Mouse (Mus musculus) cerebellum, adult 2 months (tissue): ENCODE measurements around the gene March10. TPM values are rescaled to one million over a fixed set of nuclear protein-coding genes. Genes with fewer than 3 reads are reported as not detected.

Experiments used
- DNase-seq, 2 experiments: peaks; one replicate each; pipeline ENCODE4 v3.0.0; 2021
- H3K27ac ChIP-seq: fragments of 200-500 bp; 2 replicates; pipeline ENCODE4 v1.5.1; 2012; ENCODE audit warnings: low read length, control low read depth, inconsistent platforms; ENCODE audit not compliant: insufficient read depth
- H3K27me3 ChIP-seq: fragments of 200-500 bp; 2 replicates; pipeline ENCODE4 v1.6.1; 2012; ENCODE audit warnings: inconsistent platforms, mild to moderate bottlenecking, low read length, moderate library complexity; ENCODE audit not compliant: control insufficient read depth, insufficient read depth
- H3K4me1 ChIP-seq: fragments of 200-500 bp; 2 replicates; pipeline ENCODE4 v1.6.1; 2011; ENCODE audit warnings: low read length; ENCODE audit not compliant: control insufficient read depth, insufficient read depth
- H3K4me3 ChIP-seq: fragments of 200-500 bp; replicated peaks from 2 replicates; pipeline ENCODE3; 2011; ENCODE audit warnings: mild to moderate bottlenecking, low read depth, low read length, control low read depth; ENCODE audit not compliant: insufficient read depth
- CTCF ChIP-seq: fragments of 200-500 bp; IDR thresholded peaks from 2 replicates; pipeline ENCODE4 v1.5.1; 2011; ENCODE audit warnings: low read depth, mild to moderate bottlenecking, control low read depth, low read length, moderate library complexity, borderline replicate concordance; ENCODE audit not compliant: insufficient read depth
- POLR2A ChIP-seq: fragments of 200-500 bp; IDR thresholded peaks from 2 replicates; pipeline ENCODE4 v1.6.1; 2011; ENCODE audit warnings: low read length, control low read depth, borderline replicate concordance; ENCODE audit not compliant: insufficient read depth
- whole genome bisulfite sequencing: fragments of 180-500 bp; shearing (Covaris S2); methylation state at CpG from one replicate; pipeline ENCODE4 v1.1.7; 2018; 5-methylcytosine and 5-hydroxymethylcytosine counted together
- polyA plus RNA-seq: library from polyadenylated mRNA; depleted of rRNA; stranded (reverse); fragments of >200 nt; gene quantifications from 2 replicates; pipeline ENCODE4 v1.2.3, GENCODE M21; 2012

The March10 gene
- polyA plus RNA-seq, 1 experiment, result 0.39 TPM

GRCm38 (mm10) chr11:105385266-105385665 lies 71.3 kb downstream of the March10 start:
- no peaks in the 10 kb centered on the region; the same call in none of the 2 replicates for H3K27me3 ChIP-seq
- 95% methylated on average over 9 of the region's 9 CpGs for WGBS

GRCm38 (mm10) chr11:105375821-105376235 lies 80.7 kb downstream of the March10 start:
- Histone ChIP-seq H3K4me3 (no peak overlapping the region), H3K27me3 (no peaks in the 10 kb centered on the region), H3K27ac (no peak overlapping the region), H3K4me1 (peaks cover 13% of the 10 kb centered on the region; the same call in 1 of the 2 replicates)
- DNase-seq, result peak; percentile 63 to 72
- no peak for TF ChIP-seq CTCF
- TF ChIP-seq POLR2A, result no peak
- 16% methylated on average over 1 of the region's 1 CpGs for WGBS

More at GRCm38 (mm10) chr11:105385266-105385665, 71.3 kb downstream of the March10 start:
- no peak for DNase-seq
- Histone ChIP-seq H3K27ac (no peak overlapping the region), H3K4me3 (no peak overlapping the region), H3K4me1 (no peaks in the 10 kb centered on the region)
- TF ChIP-seq POLR2A (no peak), CTCF (no peak)

GRCm38 (mm10) chr11:105374526-105375175 lies 81.9 kb downstream of the March10 start:
- no peak for DNase-seq
- WGBS, result 88% methylated on average over 10 of the region's 10 CpGs
- Histone ChIP-seq H3K27ac (no peak overlapping the region), H3K4me3 (no peak overlapping the region), H3K27me3 (no peaks in the 10 kb centered on the region), H3K4me1 (peaks cover 13% of the 10 kb centered on the region; the same call in 1 of the 2 replicates)
- TF ChIP-seq POLR2A, result no peak
- TF ChIP-seq CTCF, result no peak

GRCm38 (mm10) chr11:105373881-105374280 lies 82.7 kb downstream of the March10 start:
- DNase-seq, result no peak

GRCm38 (mm10) chr11:105371818-105372217 lies 84.7 kb downstream of the March10 start:
- Histone ChIP-seq H3K27ac (no peak overlapping the region), H3K27me3 (no peaks in the 10 kb centered on the region), H3K4me1 (peaks cover 13% of the 10 kb centered on the region; the same call in 1 of the 2 replicates), H3K4me3 (no peak overlapping the region)
- no peak for DNase-seq
- WGBS, result 76% methylated on average over 9 of the region's 9 CpGs
- TF ChIP-seq POLR2A (no peak), CTCF (no peak)

More at GRCm38 (mm10) chr11:105373881-105374280, 82.7 kb downstream of the March10 start:
- TF ChIP-seq CTCF (no peak), POLR2A (no peak)
- Histone ChIP-seq H3K4me3 (no peak overlapping the region), H3K4me1 (peaks cover 13% of the 10 kb centered on the region; the same call in 1 of the 2 replicates), H3K27ac (no peak overlapping the region), H3K27me3 (no peaks in the 10 kb centered on the region)
- 87% methylated on average over 8 of the region's 8 CpGs for WGBS

- TF ChIP-seq POLR2A (no peak), CTCF (no peak)
- no peak for DNase-seq
- Histone ChIP-seq H3K27ac (no peak overlapping the region), H3K27me3 (no peaks in the 10 kb centered on the region), H3K4me3 (no peak overlapping the region), H3K4me1 (peaks cover 1% of the 10 kb centered on the region; the same call in 1 of the 2 replicates)
- 93% methylated on average over 13 of the region's 13 CpGs for WGBS
Observed at GRCm38 (mm10) chr11:105369526-105370386, 86.8 kb downstream of the March10 start.

GRCm38 (mm10) chr11:105368833-105369232 lies 87.7 kb downstream of the March10 start:
- H3K4me1 ChIP-seq, result no peaks in the 10 kb centered on the region
- H3K27ac ChIP-seq, result no peak overlapping the region
- WGBS, result 93% methylated on average over 5 of the region's 5 CpGs
- H3K4me3 ChIP-seq, result no peak overlapping the region
- DNase-seq, result no peak
- H3K27me3 ChIP-seq, result no peaks in the 10 kb centered on the region
- TF ChIP-seq CTCF, result no peak
- no peak for TF ChIP-seq POLR2A
